Mouse (Mus musculus) MEL (cell line): ENCODE data around the gene Gm42791. TPM values are rescaled to one million over a fixed set of nuclear protein-coding genes. Genes with fewer than 3 reads are reported as not detected.

Experiments
- DNase-seq: peaks from one replicate; pipeline ENCODE4 v3.0.0; 2011; ENCODE audit warnings: low read depth, low spot score
- H3K27ac ChIP-seq: 2 replicates; pipeline ENCODE4 v1.5.1; 2012; ENCODE audit warnings: low read depth, mild to moderate bottlenecking, control low read depth, low read length, moderate library complexity; ENCODE audit not compliant: control insufficient read depth
- H3K27me3 ChIP-seq, 2 experiments: fragments of 150-350 bp in 1 of 2; sonication (generic) in 1 of 2; 2 replicates each; pipeline ENCODE4 v1.6.1; 2012; ENCODE audit warnings: low read length in 2 of 2, mild to moderate bottlenecking in 2 of 2, improper control_type of control experiment in 1 of 2, moderate library complexity in 1 of 2; ENCODE audit not compliant: insufficient read depth in 2 of 2, control insufficient read depth in 1 of 2
- H3K36me3 ChIP-seq, 2 experiments: 2 replicates each; pipeline ENCODE4 v1.6.1; 2012 to 2014; ENCODE audit warnings: low read length in 2 of 2, improper control_type of control experiment in 1 of 2, inconsistent platforms in 1 of 2, mild to moderate bottlenecking in 1 of 2; ENCODE audit not compliant: insufficient read depth in 2 of 2, control insufficient read depth in 1 of 2
- H3K4me1 ChIP-seq, 2 experiments: fragments of 150-350 bp in 1 of 2; sonication (generic) in 1 of 2; 2 replicates each; pipeline ENCODE4 v1.6.1; 2012; ENCODE audit warnings: low read length in 2 of 2, improper control_type of control experiment in 1 of 2, mild to moderate bottlenecking in 1 of 2; ENCODE audit not compliant: insufficient read depth in 2 of 2, control insufficient read depth in 1 of 2
- H3K4me3 ChIP-seq, 2 experiments: fragments of 150-350 bp in 1 of 2; sonication (generic) in 1 of 2; 2 replicates each; pipeline ENCODE4 v1.5.1; 2012; ENCODE audit warnings: low read depth in 2 of 2, low read length in 2 of 2, mild to moderate bottlenecking in 2 of 2, moderate library complexity in 2 of 2, control low read depth in 1 of 2, improper control_type of control experiment in 1 of 2; ENCODE audit not compliant: control insufficient read depth in 1 of 2, insufficient read depth in 1 of 2
- H3K79me2 ChIP-seq: 2 replicates; pipeline ENCODE4 v1.6.1; 2012; ENCODE audit warnings: mild to moderate bottlenecking, low read length, moderate library complexity; ENCODE audit not compliant: control insufficient read depth, poor library complexity, insufficient read depth
- H3K9ac ChIP-seq: 2 replicates; pipeline ENCODE4 v1.6.1; 2012; ENCODE audit warnings: low read depth, mild to moderate bottlenecking, control low read depth, low read length, moderate library complexity; ENCODE audit not compliant: control insufficient read depth, poor library complexity, severe bottlenecking
- H3K9me3 ChIP-seq: fragments of 150-350 bp; sonication (generic); replicated peaks from 2 replicates; pipeline ENCODE4 v1.6.1; 2012; ENCODE audit warnings: mild to moderate bottlenecking, low read length, improper control_type of control experiment, moderate library complexity; ENCODE audit not compliant: insufficient read depth
- BHLHE40 ChIP-seq: IDR thresholded peaks from 2 replicates; pipeline ENCODE4 v1.6.1; 2012; ENCODE audit warnings: low read depth, mild to moderate bottlenecking, inconsistent platforms, low read length, improper control_type of control experiment, borderline replicate concordance
- CHD1 ChIP-seq: IDR thresholded peaks from 2 replicates; pipeline ENCODE4 v1.6.1; 2012; ENCODE audit warnings: low read depth, mild to moderate bottlenecking, inconsistent platforms, low read length, improper control_type of control experiment
- CHD2 ChIP-seq: IDR thresholded peaks from 2 replicates; pipeline ENCODE4 v1.6.1; 2011; ENCODE audit warnings: low read length, improper control_type of control experiment
- EP300 ChIP-seq, 2 experiments: IDR thresholded peaks; 2 replicates each; pipeline ENCODE4 v1.6.1; 2011; ENCODE audit warnings: improper control_type of control experiment in 2 of 2, low read length in 2 of 2, low read depth in 1 of 2, mild to moderate bottlenecking in 1 of 2
- ETS1 ChIP-seq: IDR thresholded peaks from 2 replicates; pipeline ENCODE4 v1.6.1; 2012; ENCODE audit warnings: low read depth, mild to moderate bottlenecking, inconsistent platforms, low read length, improper control_type of control experiment, moderate library complexity
- GABPA ChIP-seq: IDR thresholded peaks from 2 replicates; pipeline ENCODE4 v1.6.1; 2012; ENCODE audit warnings: low read depth, mild to moderate bottlenecking, inconsistent platforms, low read length, improper control_type of control experiment, moderate library complexity
- GATA1 ChIP-seq: IDR thresholded peaks from 2 replicates; pipeline ENCODE4 v1.6.1; 2011; ENCODE audit warnings: low read depth, low read length, improper control_type of control experiment
- HCFC1 ChIP-seq: IDR thresholded peaks from 2 replicates; pipeline ENCODE4 v1.6.1; 2012; ENCODE audit warnings: low read depth, mild to moderate bottlenecking, inconsistent platforms, low read length, improper control_type of control experiment, moderate library complexity
- KAT2A ChIP-seq: conservative IDR thresholded peaks from 2 replicates; pipeline ENCODE4 v1.6.1; 2012; ENCODE audit warnings: low read depth, low read length, improper control_type of control experiment, inconsistent platforms
- MAFK ChIP-seq: IDR thresholded peaks from 2 replicates; pipeline ENCODE4 v1.6.1; 2011; ENCODE audit warnings: low read depth, mild to moderate bottlenecking, low read length, improper control_type of control experiment, borderline replicate concordance
- MAX ChIP-seq: IDR thresholded peaks from 2 replicates; pipeline ENCODE4 v1.6.1; 2011; ENCODE audit warnings: low read length, improper control_type of control experiment
- MAZ ChIP-seq: IDR thresholded peaks from 2 replicates; pipeline ENCODE4 v1.6.1; 2012; ENCODE audit warnings: low read depth, mild to moderate bottlenecking, inconsistent platforms, low read length, improper control_type of control experiment
- MEF2A ChIP-seq: IDR thresholded peaks from 2 replicates; pipeline ENCODE4 v1.6.1; 2014; ENCODE audit warnings: low read depth, mild to moderate bottlenecking, inconsistent platforms, low read length, improper control_type of control experiment; ENCODE audit not compliant: poor library complexity, insufficient replicate concordance, severe bottlenecking; ENCODE audit errors: extremely low read depth
- MXI1 ChIP-seq: IDR thresholded peaks from 2 replicates; pipeline ENCODE4 v1.6.1; 2011; ENCODE audit warnings: mild to moderate bottlenecking, low read depth, low read length, improper control_type of control experiment
- MYB ChIP-seq: IDR thresholded peaks from 2 replicates; pipeline ENCODE4 v1.6.1; 2011; ENCODE audit warnings: mild to moderate bottlenecking, low read depth, low read length, improper control_type of control experiment
- MYC ChIP-seq: IDR thresholded peaks from 2 replicates; pipeline ENCODE4 v1.6.1; 2011; ENCODE audit warnings: low read depth, mild to moderate bottlenecking, low read length, improper control_type of control experiment, moderate library complexity
- NELFE ChIP-seq: IDR thresholded peaks from 2 replicates; pipeline ENCODE4 v1.6.1; 2011; ENCODE audit warnings: low read depth, low read length, improper control_type of control experiment
- NRF1 ChIP-seq: IDR thresholded peaks from 2 replicates; pipeline ENCODE4 v1.6.1; 2014; ENCODE audit warnings: low read depth, mild to moderate bottlenecking, inconsistent platforms, low read length, improper control_type of control experiment, moderate library complexity; ENCODE audit not compliant: poor library complexity, insufficient read depth, severe bottlenecking
- POLR2A ChIP-seq, 2 experiments: IDR thresholded peaks; 2 replicates each; pipeline ENCODE4 v1.6.1; 2011 to 2012; ENCODE audit warnings: low read length in 2 of 2, mild to moderate bottlenecking in 2 of 2, control low read depth in 1 of 2, improper control_type of control experiment in 1 of 2, low read depth in 1 of 2, moderate library complexity in 1 of 2; ENCODE audit not compliant: control insufficient read depth in 1 of 2, insufficient read depth in 1 of 2, poor library complexity in 1 of 2
- POLR2AphosphoS2 ChIP-seq: IDR thresholded peaks from 2 replicates; pipeline ENCODE4 v1.6.1; 2011; ENCODE audit warnings: low read length, improper control_type of control experiment
- RAD21 ChIP-seq: IDR thresholded peaks from 2 replicates; pipeline ENCODE4 v1.6.1; 2011; ENCODE audit warnings: mild to moderate bottlenecking, low read depth, low read length, improper control_type of control experiment
- RCOR1 ChIP-seq: IDR thresholded peaks from 2 replicates; pipeline ENCODE4 v1.6.1; 2012; ENCODE audit warnings: low read depth, mild to moderate bottlenecking, inconsistent platforms, low read length, improper control_type of control experiment
- TAL1 ChIP-seq: IDR thresholded peaks from 2 replicates; pipeline ENCODE4 v1.6.1; 2012; ENCODE audit warnings: mild to moderate bottlenecking, inconsistent platforms, low read length, moderate library complexity, mixed read lengths
- TBP ChIP-seq: IDR thresholded peaks from 2 replicates; pipeline ENCODE4 v1.8.0; 2011; ENCODE audit warnings: low read depth, low read length, improper control_type of control experiment
- TCF12 ChIP-seq: IDR thresholded peaks from 2 replicates; pipeline ENCODE4 v1.6.1; 2014; ENCODE audit warnings: low read depth, mild to moderate bottlenecking, inconsistent platforms, low read length, improper control_type of control experiment, moderate library complexity
- UBTF ChIP-seq: IDR thresholded peaks from 2 replicates; pipeline ENCODE4 v1.6.1; 2012; ENCODE audit warnings: low read depth, mild to moderate bottlenecking, inconsistent platforms, low read length, improper control_type of control experiment, moderate library complexity, borderline replicate concordance; ENCODE audit not compliant: insufficient read depth
- USF1 ChIP-seq: IDR thresholded peaks from 2 replicates; pipeline ENCODE4 v1.6.1; 2014; ENCODE audit warnings: low read depth, mild to moderate bottlenecking, inconsistent platforms, low read length, improper control_type of control experiment, moderate library complexity
- ZC3H11A ChIP-seq: IDR thresholded peaks from 2 replicates; pipeline ENCODE4 v1.6.1; 2012; ENCODE audit warnings: low read depth, mild to moderate bottlenecking, inconsistent platforms, low read length, improper control_type of control experiment
- ZKSCAN1 ChIP-seq: IDR thresholded peaks from 2 replicates; pipeline ENCODE4 v1.6.1; 2012; ENCODE audit warnings: low read depth, mild to moderate bottlenecking, inconsistent platforms, low read length, improper control_type of control experiment, moderate library complexity
- ZMIZ1 ChIP-seq: IDR thresholded peaks from 2 replicates; pipeline ENCODE4 v1.6.1; 2012; ENCODE audit warnings: low read depth, mild to moderate bottlenecking, inconsistent platforms, low read length, improper control_type of control experiment, moderate library complexity
- ZNF384 ChIP-seq: IDR thresholded peaks from 2 replicates; pipeline ENCODE4 v1.6.1; 2012; ENCODE audit warnings: low read depth, mild to moderate bottlenecking, inconsistent platforms, low read length, improper control_type of control experiment
- polyA plus RNA-seq, 2 experiments: library from polyadenylated mRNA; stranded (reverse) in 1 of 2; unstranded in 1 of 2; fragments of >175 nt in 1 of 2; fragments of >200 nt in 1 of 2; gene quantifications; 2 replicates each; pipeline versions ENCODE4 v1.2.1 to v1.2.4; 2012; ENCODE audit warnings: low replicate concordance in 2 of 2, low read depth in 1 of 2; ENCODE audit not compliant: insufficient read length in 2 of 2, insufficient read depth in 1 of 2, missing spikeins in 1 of 2
- total RNA-seq: library from RNA; depleted of rRNA; stranded (reverse); fragments of 300-350 nt; gene quantifications from 2 replicates; pipeline ENCODE4 v1.2.3, GENCODE M21; 2012

The Gm42791 gene
- total and polyA plus RNA-seq, 3 experiments: 1.2 to 2.1 TPM; not detected in 1

- TF ChIP-seq ZNF384 (no peak), CHD2 (no peak), MAZ (peak; percentile 53), MEF2A (no peak), MYB (no peak), CHD1 (peak; percentile 93), GABPA (no peak), TCF12 (no peak), EP300 (IDR thresholded peaks at IDR 0.05; ENCODE audit: low read depth in 1 of 2, low read length in 2 of 2) (no peak), RCOR1 (no peak; the same call in 1 of the 2 replicates), ZKSCAN1 (no peak), HCFC1 (peak; percentile 33; the same call in 1 of the 2 replicates), USF1 (no peak)
- TF ChIP-seq, all 39 proteins: peak for 14
Observed at GRCm38 (mm10) chr5:148897941-148898417, 97.0 kb downstream of the Gm42791 start (continued).

DNA sequence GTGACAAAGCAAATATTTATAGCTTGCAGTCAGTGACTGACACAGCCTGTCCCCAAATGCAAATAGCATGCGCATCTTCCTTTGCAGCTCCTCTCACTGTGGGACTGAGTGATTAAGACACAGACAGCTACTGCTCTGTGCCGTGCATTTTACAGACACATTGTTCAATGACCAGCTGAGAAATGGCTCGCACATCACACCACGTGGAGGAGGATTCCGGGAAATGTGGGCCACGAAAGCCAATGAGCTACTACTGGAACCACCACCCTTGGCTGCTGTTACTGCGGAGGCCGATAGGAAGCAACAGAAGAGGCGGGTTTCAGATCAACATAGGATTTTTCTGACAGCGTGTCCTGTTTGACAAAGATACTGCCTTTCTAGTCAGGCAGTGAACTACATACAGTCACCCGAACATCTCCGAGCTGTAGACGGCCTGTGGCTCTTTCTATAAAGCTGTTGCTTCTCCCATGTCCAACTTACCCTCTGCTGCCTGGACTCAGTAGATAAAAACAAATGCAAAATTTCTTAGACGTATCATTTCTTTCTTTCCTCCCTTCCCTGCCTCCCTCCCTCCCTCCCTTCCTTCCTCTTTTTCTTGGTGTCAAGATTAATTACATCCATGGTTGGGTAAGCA is 97.8 kb downstream of the Gm42791 start:
- Histone ChIP-seq H3K4me3 (peak overlapping the region; percentile 14 to 19), H3K9me3 (no peaks in the 10 kb centered on the region), H3K36me3 (peaks cover 0 to 26% of the 10 kb centered on the region in 2 experiments; a peak in 2 of 4 replicates), H3K27me3 (no peaks in the 10 kb centered on the region), H3K9ac (peak overlapping the region; percentile 72), H3K4me1 (peaks cover 14 to 29% of the 10 kb centered on the region in 2 experiments), H3K27ac (peak overlapping the region; percentile 99), H3K79me2 (no peaks in the 10 kb centered on the region)
- TF ChIP-seq ZNF384 (no peak; the same call in 1 of the 2 replicates), CHD2 (no peak; the same call in 1 of the 2 replicates), EP300 (IDR thresholded peaks at IDR 0.05; ENCODE audit: low read depth in 1 of 2, low read length in 2 of 2) (peak; percentile 90 to 91), TBP (peak; percentile 92), ZC3H11A (no peak), MAX (peak; percentile 98), NRF1 (peak; percentile 63), CHD1 (no peak), MXI1 (peak; percentile 98), MYC (peak; percentile 99), UBTF (no peak), POLR2AphosphoS2 (peak; percentile 9; the same call in 1 of the 2 replicates), POLR2A (IDR thresholded peaks at IDR 0.05; ENCODE audit: control insufficient read depth in 1 of 2, insufficient read depth in 1 of 2, low read depth in 1 of 2, low read length in 2 of 2, poor library complexity in 1 of 2) (peak in 1 of 2 experiments; percentile 71; a peak in 2 of 4 replicates), TCF12 (peak; percentile 92), BHLHE40 (no peak; the same call in 1 of the 2 replicates), ZMIZ1 (0 out of 2 replicates have a peak, but pooled peaks have one; percentile 76), GABPA (no peak), RAD21 (no peak), KAT2A (no peak), HCFC1 (peak; percentile 63; the same call in 1 of the 2 replicates), USF1 (peak; percentile 89), MEF2A (no peak), NELFE (peak; percentile 29), MAFK (no peak), TAL1 (peak; percentile 98), RCOR1 (peak; percentile 71; the same call in 1 of the 2 replicates), GATA1 (peak; percentile 94), MAZ (peak; percentile 95), ETS1 (peak; percentile 76)
- DNase-seq: peak; percentile 98
